26 mouse cellular contexts compared by ENCODE assay signal in genomic region chr13:43716514-43717036, GRCm38 (mm10).
DNase-seq lines count a peak whose midpoint lies in the region; ATAC-seq and TF ChIP-seq lines count a peak whose summit lies in the region.
"Had no signal": no experiment of that assay in that cellular context is flagged by ENCODE, and none has a peak within 500 bp of the region (broad histone marks: within the 10 kb centered on the region; RNA-seq: fewer than 3 reads in every experiment).

No protein-coding gene starts in this region.

- H3K27me3 ChIP-seq in hindbrain, embryonic 10.5 days (ENCODE audit: insufficient read depth, poor library complexity, severe bottlenecking) = 0 out of 2 replicates have a peak, but pooled peaks cover 6% of the 10 kb centered on the region
- H3K27me3 ChIP-seq in hindbrain, embryonic 14.5 days (ENCODE audit: control insufficient read depth, insufficient read depth, low read length) = no peaks in the 10 kb centered on the region
- no peaks in the 10 kb centered on the region for H3K27me3 ChIP-seq in midbrain, embryonic 11.5 days (ENCODE audit: control insufficient read depth, insufficient read depth, low read length)
- H3K27me3 ChIP-seq in midbrain, embryonic 15.5 days (replicated peaks) = no peaks in the 10 kb centered on the region
- H3K27me3 ChIP-seq: CH12.LX; heart, embryonic 12.5 days; limb, embryonic 12.5 days had no signal

- H3K4me2 ChIP-seq in hindbrain, embryonic 14.5 days (replicated peaks) = no peak overlapping the region
- H3K4me2 ChIP-seq in midbrain, embryonic 11.5 days = no peak overlapping the region
- no peak overlapping the region for H3K4me2 ChIP-seq in midbrain, embryonic 15.5 days
- H3K4me2 ChIP-seq: heart, embryonic 12.5 days; limb, embryonic 12.5 days; liver, embryonic 11.5 days had no signal

- H3K27ac ChIP-seq in hindbrain, embryonic 10.5 days = no peak overlapping the region
- no peak overlapping the region for H3K27ac ChIP-seq in hindbrain, embryonic 14.5 days
- no peak overlapping the region for H3K27ac ChIP-seq in midbrain, embryonic 11.5 days (ENCODE audit: low read depth, low read length)
- no peak overlapping the region for H3K27ac ChIP-seq in midbrain, embryonic 15.5 days
- no peak overlapping the region for H3K27ac ChIP-seq in ES-E14 (ENCODE audit: insufficient read depth, low read depth, low read length, poor library complexity, severe bottlenecking)
- H3K27ac ChIP-seq: limb, embryonic 12.5 days; stomach, postnatal 0 days had no signal

- DNase-seq in hindbrain, embryonic 10.5 days (ENCODE audit: low spot score) = peak; percentile 15
- DNase-seq in hindbrain, embryonic 14.5 days (ENCODE audit: low spot score) = no peak
- peak; percentile 12 for DNase-seq in midbrain, embryonic 11.5 days (ENCODE audit: low spot score, missing footprints)
- DNase-seq in ES-E14 (ENCODE audit: low read depth, low spot score) = peak; percentile 33
- DNase-seq in R1 (ENCODE audit: low read depth, low spot score) = peak; percentile 87
- DNase-seq in left cerebral cortex, postnatal 25 days (ENCODE audit: low spot score in 2 of 2) = no peak
- DNase-seq: adrenal gland, postnatal 36 days; B cell, adult 2 months; cerebellum, adult 2 months; gastrocnemius, postnatal 14 days; heart, adult 18-20 months; heart, postnatal 10 days; kidney, adult 18-20 months; kidney, postnatal 10 days; liver, postnatal 0 days; right cerebral cortex, postnatal 14 days; thymus, postnatal 14 days had no signal

- WGBS in hindbrain, embryonic 10.5 days = 29% methylated on average over 6 of the region's 6 CpGs
- 25% methylated on average over 6 of the region's 6 CpGs for WGBS in hindbrain, embryonic 14.5 days
- 37% methylated on average over 6 of the region's 6 CpGs for WGBS in midbrain, embryonic 11.5 days
- 32% methylated on average over 6 of the region's 6 CpGs for WGBS in midbrain, embryonic 15.5 days

- H3K9me3 ChIP-seq in hindbrain, embryonic 10.5 days = no peaks in the 10 kb centered on the region
- H3K9me3 ChIP-seq in hindbrain, embryonic 14.5 days (ENCODE audit: control insufficient read depth, low read length) = no peaks in the 10 kb centered on the region
- H3K9me3 ChIP-seq in midbrain, embryonic 11.5 days (ENCODE audit: control insufficient read depth, low read length) = no peaks in the 10 kb centered on the region
- no peaks in the 10 kb centered on the region for H3K9me3 ChIP-seq in midbrain, embryonic 15.5 days
- H3K9me3 ChIP-seq in ES-E14 (ENCODE audit: control insufficient read depth, insufficient read depth, low read depth, low read length) = no peaks in the 10 kb centered on the region
- H3K9me3 ChIP-seq: heart, embryonic 12.5 days; limb, embryonic 12.5 days; megakaryocyte, embryonic 14.5 days had no signal

- no peak for ATAC-seq in hindbrain, embryonic 14.5 days (ENCODE audit: low FRiP score)
- ATAC-seq in midbrain, embryonic 11.5 days (ENCODE audit: low FRiP score) = no peak
- ATAC-seq in midbrain, embryonic 15.5 days (replicated peaks) = no peak
- ATAC-seq in cerebellum, adult (ENCODE audit: insufficient number of reproducible peaks, low FRiP score, low TSS enrichment) = no peak
- ATAC-seq: forebrain, embryonic 14.5 days; liver, postnatal 0 days had no signal

- no peak overlapping the region for H3K4me3 ChIP-seq in hindbrain, embryonic 10.5 days
- no peak overlapping the region for H3K4me3 ChIP-seq in hindbrain, embryonic 14.5 days (replicated peaks; ENCODE audit: low read length)
- no peak overlapping the region for H3K4me3 ChIP-seq in midbrain, embryonic 11.5 days (ENCODE audit: low read depth, low read length)
- no peak overlapping the region for H3K4me3 ChIP-seq in midbrain, embryonic 15.5 days
- H3K4me3 ChIP-seq in ES-E14 (ENCODE audit: insufficient read depth in 1 of 2, low read depth in 1 of 2, low read length in 2 of 2, poor library complexity in 1 of 2, severe bottlenecking in 1 of 2) = no peak overlapping the region; a peak in 1 of 4 replicates
- H3K4me3 ChIP-seq: heart, embryonic 12.5 days; limb, embryonic 12.5 days; megakaryocyte, embryonic 14.5 days had no signal

- intact Hi-C loops in left cerebral cortex, postnatal 25 days (cut with DNase I) = no loop called here

- H3K4me1 ChIP-seq in hindbrain, embryonic 10.5 days (replicated peaks) = peaks cover 27% of the 10 kb centered on the region
- no peaks in the 10 kb centered on the region for H3K4me1 ChIP-seq in hindbrain, embryonic 14.5 days (replicated peaks; ENCODE audit: control insufficient read depth, insufficient read depth, low read length)
- no peaks in the 10 kb centered on the region; the same call in 1 of the 2 replicates for H3K4me1 ChIP-seq in midbrain, embryonic 11.5 days (ENCODE audit: control insufficient read depth, insufficient read depth, low read length)
- peaks cover 3% of the 10 kb centered on the region; the same call in 1 of the 2 replicates for H3K4me1 ChIP-seq in midbrain, embryonic 15.5 days
- peaks cover 0 to 2% of the 10 kb centered on the region in 2 experiments; a peak in 1 of 4 replicates for H3K4me1 ChIP-seq in ES-E14 (ENCODE audit: control insufficient read depth in 2 of 2, insufficient read depth in 2 of 2, low read length in 2 of 2, poor library complexity in 1 of 2)
- H3K4me1 ChIP-seq: limb, embryonic 12.5 days; megakaryocyte, embryonic 14.5 days had no signal

- no peaks in the 10 kb centered on the region for H3K36me3 ChIP-seq in hindbrain, embryonic 10.5 days
- H3K36me3 ChIP-seq in hindbrain, embryonic 14.5 days (replicated peaks; ENCODE audit: control insufficient read depth, insufficient read depth) = no peaks in the 10 kb centered on the region
- H3K36me3 ChIP-seq in midbrain, embryonic 11.5 days (ENCODE audit: control insufficient read depth, insufficient read depth, low read length) = no peaks in the 10 kb centered on the region
- no peaks in the 10 kb centered on the region for H3K36me3 ChIP-seq in midbrain, embryonic 15.5 days (replicated peaks)
- no peaks in the 10 kb centered on the region for H3K36me3 ChIP-seq in ES-E14 (ENCODE audit: control insufficient read depth, insufficient read depth, low read length, poor library complexity, severe bottlenecking)
- H3K36me3 ChIP-seq: heart, embryonic 12.5 days; limb, embryonic 12.5 days had no signal

- H3K9ac ChIP-seq in hindbrain, embryonic 14.5 days = no peak overlapping the region
- no peak overlapping the region for H3K9ac ChIP-seq in midbrain, embryonic 11.5 days (ENCODE audit: low read length)
- H3K9ac ChIP-seq in midbrain, embryonic 15.5 days = no peak overlapping the region
- H3K9ac ChIP-seq in ES-E14 (ENCODE audit: insufficient read depth, low read depth, low read length, poor library complexity, severe bottlenecking) = no peak overlapping the region
- H3K9ac ChIP-seq: heart, embryonic 12.5 days; limb, embryonic 12.5 days; liver, postnatal 0 days had no signal

- in situ Hi-C loops in ES-E14 (cut with MboI; ENCODE audit: low sequenced_read_pairs in 2 of 2, unreplicated experiment in 2 of 2) = no loop called here

TF ChIP-seq in ES-E14, 5 proteins besides CTCF, POLR2A, EP300 and RAD21:
- no peak for TF ChIP-seq HCFC1 (IDR thresholded peaks at IDR 0.05; ENCODE audit: borderline replicate concordance, insufficient read depth, low read length)
- no peak for TF ChIP-seq MAFK (IDR thresholded peaks at IDR 0.05; ENCODE audit: insufficient read depth, low read depth, low read length)
- no peak for TF ChIP-seq CHD2 (IDR thresholded peaks at IDR 0.05; ENCODE audit: low read depth, low read length)
- no peak for TF ChIP-seq ZC3H11A (IDR thresholded peaks at IDR 0.05; ENCODE audit: borderline replicate concordance, low read depth, low read length)
- TF ChIP-seq ZNF384 (IDR thresholded peaks at IDR 0.05; ENCODE audit: low read depth, low read length) = peak; percentile 90

Comparison
In these comparisons a context has a peak if more than half of its experiments do, and no peak if none do; other contexts are left out.
1. DNase-seq: peak in hindbrain, embryonic 10.5 days (single experiment), midbrain, embryonic 11.5 days (single experiment), ES-E14 (single experiment) and R1 (single experiment); none in hindbrain, embryonic 14.5 days (single experiment) and left cerebral cortex, postnatal 25 days (0 of 2).